Mouse (Mus musculus) lung, postnatal 0 days (tissue): Measurements from ENCODE around the gene Itga9. TPM values are rescaled to one million over a fixed set of nuclear protein-coding genes. Genes with fewer than 3 reads are reported as not detected.

Experiments used
- ATAC-seq: fragments of 200-750 bp; cut with Nextera tagmentation; 2 replicates; pipeline ENCODE4 v1.8.0; 2017; ENCODE audit warnings: moderate library complexity
- DNase-seq: peaks from one replicate; pipeline ENCODE4 v3.0.0-alpha.2; 2016; ENCODE audit warnings: low spot score
- H3K27ac ChIP-seq: fragments of 300-500 bp; sonication (generic); 2 replicates; pipeline ENCODE4 v1.5.1; 2014; ENCODE audit warnings: antibody characterized with exemption, mild to moderate bottlenecking, low read length, mixed read lengths
- H3K27me3 ChIP-seq: fragments of 300-500 bp; sonication (generic); replicated peaks from 2 replicates; pipeline ENCODE4 v1.6.1; 2014; ENCODE audit warnings: low read length, mixed read lengths; ENCODE audit not compliant: insufficient read depth
- H3K36me3 ChIP-seq: fragments of 300-500 bp; sonication (generic); 2 replicates; pipeline ENCODE4 v1.6.1; 2014; ENCODE audit warnings: low read length, mixed read lengths; ENCODE audit not compliant: insufficient read depth
- H3K4me1 ChIP-seq: fragments of 300-500 bp; sonication (generic); 2 replicates; pipeline ENCODE4 v1.6.1; 2014; ENCODE audit warnings: antibody characterized with exemption, low read depth, low read length, mixed read lengths; ENCODE audit not compliant: insufficient read depth
- H3K4me2 ChIP-seq: fragments of 300-500 bp; sonication (generic); replicated peaks from 2 replicates; pipeline ENCODE4 v1.6.1; 2014; ENCODE audit warnings: low read depth, mild to moderate bottlenecking, low read length, moderate library complexity, mixed read lengths
- H3K4me3 ChIP-seq: fragments of 300-500 bp; sonication (generic); 2 replicates; pipeline ENCODE4 v1.5.1; 2014; ENCODE audit warnings: low read depth, low read length
- H3K9ac ChIP-seq: fragments of 300-500 bp; sonication (generic); replicated peaks from 2 replicates; pipeline ENCODE4 v1.6.1; 2014; ENCODE audit warnings: low read depth, mild to moderate bottlenecking
- H3K9me3 ChIP-seq: fragments of 300-500 bp; sonication (generic); 2 replicates; pipeline ENCODE4 v1.6.1; 2016; ENCODE audit warnings: low read length, mixed read lengths
- CTCF ChIP-seq: IDR thresholded peaks from 2 replicates; pipeline ENCODE4 v1.5.1; 2016; ENCODE audit warnings: antibody characterized with exemption, mild to moderate bottlenecking
- EP300 ChIP-seq: IDR thresholded peaks from 2 replicates; pipeline ENCODE4 v1.6.1; 2016; ENCODE audit warnings: antibody characterized with exemption, mild to moderate bottlenecking, control low read depth
- WGBS: fragments of 180-500 bp; shearing (Covaris S2); extraction: QIAGEN DNeasy Blood & Tissue Kit; methylation state at CpG from one replicate; pipeline ENCODE4 v1.1.7; 2014; 5-methylcytosine and 5-hydroxymethylcytosine counted together
- polyA plus RNA-seq: library from polyadenylated mRNA; unstranded; fragments of >200 nt; fragmentation: Nextera tagmentation; extraction: Ambion mirVana; gene quantifications from 2 replicates; pipeline ENCODE4 v1.2.1, GENCODE M21; 2015

The Itga9 gene
- polyA plus RNA-seq, 1 experiment from 2014 or later, result 24.2 TPM

DNA sequence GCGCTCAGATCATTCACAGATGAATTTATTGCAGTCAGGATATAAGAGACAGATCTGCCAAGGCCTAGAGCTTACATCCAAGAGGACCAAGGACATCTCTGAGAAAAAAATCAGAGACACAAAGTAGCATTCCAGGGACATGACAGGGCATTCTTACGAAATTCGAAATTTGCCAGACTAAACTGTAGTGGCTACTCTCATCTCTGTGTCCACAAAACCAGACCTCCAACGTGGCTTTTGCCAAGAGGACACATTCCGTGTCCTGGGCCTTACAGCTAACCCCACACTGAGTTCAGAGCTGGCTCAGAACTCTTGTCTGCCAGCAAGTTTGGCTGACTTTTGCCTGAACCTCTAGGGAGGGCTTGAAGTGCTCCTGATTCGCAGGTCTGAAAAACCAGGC, 279.3 kb downstream of the Itga9 start:
- ATAC-seq (peak; percentile 78), DNase-seq (peak; percentile 68)
- Histone ChIP-seq H3K9me3 (no peaks in the 10 kb centered on the region), H3K4me2 (no peak overlapping the region), H3K9ac (no peak overlapping the region), H3K36me3 (no peaks in the 10 kb centered on the region), H3K27me3 (no peaks in the 10 kb centered on the region), H3K4me1 (no peaks in the 10 kb centered on the region), H3K27ac (no peak overlapping the region), H3K4me3 (no peak overlapping the region)
- TF ChIP-seq CTCF (no peak), EP300 (peak; percentile 40; the same call in 1 of the 2 replicates)
- 37% methylated on average over 6 of the region's 6 CpGs for WGBS

DNA sequence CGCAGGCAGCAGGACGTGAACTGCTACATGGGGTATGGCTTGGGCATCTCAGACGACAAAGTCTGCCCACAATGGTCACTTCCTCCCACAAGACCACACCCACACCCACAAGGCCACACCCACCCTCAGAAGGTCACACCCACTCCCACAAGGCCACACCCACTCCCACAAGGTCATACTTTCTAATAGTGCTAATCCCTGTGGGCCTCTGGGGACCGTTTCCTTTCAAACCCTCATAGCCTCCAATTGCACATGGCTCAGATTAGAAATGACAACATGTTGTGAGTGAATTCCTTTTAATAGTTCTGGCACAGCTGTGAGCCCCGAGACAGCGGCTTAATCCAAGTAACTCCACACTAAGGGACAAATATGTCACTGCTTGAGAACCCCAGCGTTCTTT, 280.7 kb downstream of the Itga9 start:
- Histone ChIP-seq H3K27me3 (no peaks in the 10 kb centered on the region), H3K4me2 (no peak overlapping the region), H3K4me3 (no peak overlapping the region), H3K9me3 (no peaks in the 10 kb centered on the region), H3K9ac (no peak overlapping the region), H3K36me3 (no peaks in the 10 kb centered on the region), H3K4me1 (no peaks in the 10 kb centered on the region), H3K27ac (no peak overlapping the region)
- TF ChIP-seq EP300 (no peak), CTCF (no peak)
- ATAC-seq (0 out of 2 replicates have a peak, but pooled peaks have one; percentile 6), DNase-seq (no peak)
- WGBS, result 86% methylated on average over 7 of the region's 7 CpGs

DNA sequence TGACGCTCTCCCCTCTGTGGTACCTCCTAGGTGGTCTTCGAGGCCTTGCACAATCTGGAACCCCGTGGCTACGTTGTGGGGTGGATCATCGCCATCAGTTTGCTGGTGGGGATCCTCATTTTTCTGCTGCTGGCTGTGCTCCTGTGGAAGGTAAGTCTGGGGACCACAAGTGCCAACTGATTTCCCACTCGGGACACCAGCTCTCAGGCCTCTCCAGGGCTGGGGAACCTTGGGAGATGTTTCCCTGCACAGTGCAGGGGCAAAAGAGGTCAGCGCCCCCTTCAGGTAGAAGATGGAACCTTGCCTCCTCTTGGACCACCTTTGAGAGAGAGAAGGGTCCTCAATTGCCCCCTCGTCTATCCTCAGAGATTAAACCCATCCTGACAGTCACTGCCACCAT, 281.2 kb downstream of the Itga9 start:
- ATAC-seq (no peak), DNase-seq (no peak)
- Histone ChIP-seq H3K9ac (no peak overlapping the region), H3K27ac (no peak overlapping the region), H3K36me3 (no peaks in the 10 kb centered on the region), H3K4me3 (no peak overlapping the region), H3K4me1 (no peaks in the 10 kb centered on the region), H3K9me3 (no peaks in the 10 kb centered on the region), H3K4me2 (no peak overlapping the region), H3K27me3 (no peaks in the 10 kb centered on the region)
- WGBS, result 91% methylated on average over 8 of the region's 8 CpGs
- TF ChIP-seq CTCF (peak; percentile 37), EP300 (no peak)

DNA sequence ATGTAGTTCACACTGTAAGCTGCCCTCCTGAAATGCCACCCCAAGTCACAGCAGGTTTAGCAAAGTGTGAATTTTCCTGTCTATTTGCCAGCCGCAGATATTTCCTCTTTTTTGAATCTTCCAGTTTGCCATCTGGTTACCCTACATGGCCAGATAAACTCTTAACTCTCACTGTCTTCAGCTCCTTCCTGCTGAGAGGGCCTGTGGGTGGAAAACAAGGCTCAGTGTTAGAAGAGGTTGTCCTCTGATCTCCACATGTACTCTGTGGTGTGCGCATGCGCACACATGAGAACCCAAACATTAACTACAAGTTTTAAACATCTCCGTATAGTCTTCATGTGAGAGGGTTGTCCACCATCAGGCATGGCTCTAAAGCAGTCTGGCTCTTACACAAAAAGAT, 283.7 kb downstream of the Itga9 start:
- Histone ChIP-seq H3K9me3 (no peaks in the 10 kb centered on the region), H3K36me3 (no peaks in the 10 kb centered on the region), H3K4me2 (no peak overlapping the region), H3K27me3 (no peaks in the 10 kb centered on the region), H3K9ac (no peak overlapping the region), H3K4me3 (no peak overlapping the region), H3K4me1 (no peaks in the 10 kb centered on the region), H3K27ac (no peak overlapping the region)
- ATAC-seq, result no peak
- WGBS, result 74% methylated on average over 4 of the region's 4 CpGs
- TF ChIP-seq CTCF (no peak), EP300 (no peak)
- DNase-seq, result no peak

DNA sequence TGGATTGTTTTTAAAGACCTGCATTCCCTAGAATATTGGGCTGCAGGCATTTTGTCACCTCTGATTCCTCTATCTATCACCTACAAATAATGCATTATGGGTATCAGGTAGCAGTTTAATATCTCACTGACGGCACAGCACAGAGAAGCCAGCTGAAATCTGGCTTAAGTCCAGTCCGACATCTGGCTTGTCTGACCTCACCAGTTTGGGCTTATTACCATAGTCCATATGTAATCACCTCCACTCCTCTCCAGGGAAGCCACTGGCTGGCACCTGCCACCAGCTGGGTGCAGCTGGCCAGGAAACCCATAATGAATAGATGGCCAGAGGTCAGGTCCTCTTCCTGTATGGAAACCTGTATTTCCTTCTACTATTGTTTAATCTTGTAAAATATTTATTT, 284.2 kb downstream of the Itga9 start:
- H3K4me3 ChIP-seq, result no peak overlapping the region
- ATAC-seq (no peak), DNase-seq (no peak)
- no peak overlapping the region for H3K27ac ChIP-seq
- H3K9ac ChIP-seq, result no peak overlapping the region
- no peaks in the 10 kb centered on the region for H3K36me3 ChIP-seq
- no peak overlapping the region for H3K4me2 ChIP-seq
- no peaks in the 10 kb centered on the region for H3K4me1 ChIP-seq
- WGBS, result 33% methylated on average over 2 of the region's 2 CpGs
- no peak for TF ChIP-seq CTCF
- no peaks in the 10 kb centered on the region for H3K27me3 ChIP-seq
- no peaks in the 10 kb centered on the region for H3K9me3 ChIP-seq

DNA sequence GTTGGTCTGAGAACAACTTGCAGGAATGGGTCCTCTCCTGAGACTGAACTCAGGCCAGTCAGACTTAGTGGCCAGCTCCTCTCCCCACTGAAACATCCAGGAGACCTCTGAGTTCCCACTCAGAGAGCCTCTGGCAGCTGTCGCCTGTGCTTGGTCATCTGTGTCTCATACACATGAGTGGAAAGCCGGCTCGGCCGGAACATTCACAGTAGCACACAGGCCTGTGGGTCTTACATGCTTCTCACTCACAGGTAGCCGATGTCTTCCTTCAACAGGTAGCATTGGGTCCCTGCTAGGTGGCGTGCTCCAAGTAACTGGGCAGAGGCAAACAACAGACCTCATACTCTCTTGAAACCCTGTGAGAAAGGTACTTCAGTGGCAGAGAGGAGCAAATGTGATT, 284.6 kb downstream of the Itga9 start:
- no peaks in the 10 kb centered on the region for H3K9me3 ChIP-seq
- H3K4me3 ChIP-seq, result no peak overlapping the region
- H3K36me3 ChIP-seq, result no peaks in the 10 kb centered on the region
- H3K9ac ChIP-seq, result no peak overlapping the region
- WGBS, result 74% methylated on average over 6 of the region's 6 CpGs
- TF ChIP-seq CTCF (no peak), EP300 (no peak)
- DNase-seq (no peak), ATAC-seq (no peak)
- no peak overlapping the region for H3K27ac ChIP-seq
- H3K27me3 ChIP-seq, result no peaks in the 10 kb centered on the region
- no peaks in the 10 kb centered on the region for H3K4me1 ChIP-seq
- no peak overlapping the region for H3K4me2 ChIP-seq

DNA sequence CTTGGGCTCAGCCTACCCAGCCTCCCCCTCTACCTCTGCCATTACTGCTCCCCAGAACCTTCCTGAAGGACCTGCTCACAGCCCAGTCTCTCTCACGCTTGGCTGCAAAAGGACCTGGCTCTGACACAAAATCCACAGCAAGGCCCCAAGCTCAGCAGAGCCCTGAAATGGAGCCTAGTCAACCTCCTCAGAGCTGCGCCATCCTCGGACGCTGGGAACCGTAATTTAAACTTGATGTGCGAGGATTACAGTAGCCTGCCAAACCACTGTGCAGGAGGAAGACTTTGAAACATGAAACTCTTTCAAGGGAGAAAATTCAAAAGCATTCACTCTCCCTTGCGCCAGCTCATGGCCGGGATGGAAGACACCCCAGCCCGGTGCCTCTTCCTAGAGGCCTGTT, 285.1 kb downstream of the Itga9 start:
- WGBS, result 71% methylated on average over 9 of the region's 9 CpGs
- no peak overlapping the region for H3K27ac ChIP-seq
- ATAC-seq (no peak), DNase-seq (no peak)
- H3K36me3 ChIP-seq, result no peaks in the 10 kb centered on the region
- no peaks in the 10 kb centered on the region for H3K27me3 ChIP-seq
- no peaks in the 10 kb centered on the region for H3K9me3 ChIP-seq
- no peak overlapping the region for H3K4me2 ChIP-seq
- no peaks in the 10 kb centered on the region for H3K4me1 ChIP-seq
- H3K9ac ChIP-seq, result no peak overlapping the region
- TF ChIP-seq EP300 (no peak), CTCF (no peak)
- H3K4me3 ChIP-seq, result no peak overlapping the region
